Comparison of ENCODE assay signal across 8 mouse cellular contexts in the genomic region with DNA sequence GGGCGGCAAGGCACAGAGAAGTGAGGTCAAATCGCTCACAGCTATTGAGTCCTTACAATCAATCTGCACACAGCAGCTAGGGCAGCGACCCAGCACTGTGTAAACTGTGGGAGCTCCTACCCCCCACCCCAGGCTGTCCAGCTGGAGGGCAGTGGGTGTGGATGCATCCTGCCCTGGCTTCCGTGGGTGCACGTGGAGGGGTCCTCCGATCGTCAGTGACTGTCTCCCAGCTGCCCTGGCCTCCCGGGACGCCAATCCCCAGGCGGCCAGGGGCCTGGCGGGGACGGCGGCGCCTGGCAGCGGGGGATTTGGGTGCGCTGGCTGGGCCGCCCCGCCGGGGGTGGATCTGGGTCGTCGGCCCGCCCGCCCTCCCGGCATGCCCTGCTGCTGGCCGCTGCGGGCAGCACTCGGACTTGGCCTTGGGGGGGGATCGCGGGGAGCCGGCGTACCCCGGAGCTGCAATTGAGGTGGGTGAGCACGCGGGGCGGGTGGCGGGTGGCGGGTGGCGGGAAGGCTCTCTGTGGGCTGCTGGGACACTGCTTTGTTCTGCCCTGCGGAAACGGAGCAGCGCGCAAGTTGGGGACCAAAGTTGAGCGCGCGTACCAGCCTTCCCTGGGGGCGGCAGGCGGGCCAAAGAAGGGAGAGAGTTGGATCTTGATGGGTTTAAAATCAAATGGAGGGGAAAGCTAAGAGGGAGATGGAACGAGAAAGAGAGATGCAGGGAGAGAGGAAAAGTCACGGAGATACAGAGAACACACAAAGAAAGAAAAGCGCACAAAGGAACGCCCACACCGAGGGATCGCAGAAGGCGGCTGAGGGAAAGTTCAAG. TPM values are rescaled to one million over a fixed set of nuclear protein-coding genes. Genes with fewer than 3 reads are reported as not detected.
DNase-seq lines count a peak whose midpoint lies in the region; ATAC-seq and TF ChIP-seq lines count a peak whose summit lies in the region.

Gene Tmem98 (plus strand): TSS at position 183 of the 829 bp plus-strand sequence.

- no peak within 1 kb of the TSS for H3K27ac ChIP-seq in ES-Bruce4 (ENCODE audit: insufficient read depth, low read length)
- H3K27ac ChIP-seq in embryonic facial prominence, embryonic 12.5 days = peak within 1 kb of the TSS; percentile 94
- peak within 1 kb of the TSS; percentile 83 for H3K27ac ChIP-seq in heart, embryonic 16.5 days (ENCODE audit: low read length)
- H3K27ac ChIP-seq in stomach, postnatal 0 days (replicated peaks) = peak within 1 kb of the TSS; percentile 89

- TF ChIP-seq POLR2A in ES-Bruce4 (IDR thresholded peaks at IDR 0.05; ENCODE audit: insufficient read depth, low read length) = no peak

- H3K4me1 ChIP-seq in ES-Bruce4 (ENCODE audit: control insufficient read depth, insufficient read depth, low read length) = peaks cover 5% of the 10 kb centered on the region
- peaks cover 24% of the 10 kb centered on the region for H3K4me1 ChIP-seq in embryonic facial prominence, embryonic 12.5 days
- H3K4me1 ChIP-seq in heart, embryonic 16.5 days (ENCODE audit: control insufficient read depth, insufficient read depth, low read length) = peaks cover 12% of the 10 kb centered on the region
- peaks cover 3% of the 10 kb centered on the region; the same call in 1 of the 2 replicates for H3K4me1 ChIP-seq in stomach, postnatal 0 days (replicated peaks; ENCODE audit: control insufficient read depth, insufficient read depth)

- no peaks in the 10 kb centered on the region for H3K27me3 ChIP-seq in ES-Bruce4 (ENCODE audit: control insufficient read depth, insufficient read depth, low read length, poor library complexity, severe bottlenecking)
- no peaks in the 10 kb centered on the region for H3K27me3 ChIP-seq in embryonic facial prominence, embryonic 12.5 days
- no peaks in the 10 kb centered on the region for H3K27me3 ChIP-seq in heart, embryonic 16.5 days (ENCODE audit: control insufficient read depth, insufficient read depth, low read length)
- no peaks in the 10 kb centered on the region for H3K27me3 ChIP-seq in stomach, postnatal 0 days (ENCODE audit: control insufficient read depth, insufficient read depth, low read length)

- peak within 1 kb of the TSS; percentile 84 for H3K4me2 ChIP-seq in embryonic facial prominence, embryonic 12.5 days (replicated peaks)
- peak within 1 kb of the TSS; percentile 84 for H3K4me2 ChIP-seq in heart, embryonic 16.5 days (ENCODE audit: low read depth, low read length)
- peak within 1 kb of the TSS; percentile 95 for H3K4me2 ChIP-seq in stomach, postnatal 0 days (replicated peaks; ENCODE audit: low read depth)

- H3K9ac ChIP-seq in ES-Bruce4 (ENCODE audit: low read depth, poor library complexity, severe bottlenecking) = peak within 1 kb of the TSS; percentile 93
- H3K9ac ChIP-seq in embryonic facial prominence, embryonic 12.5 days = peak within 1 kb of the TSS; percentile 94
- H3K9ac ChIP-seq in heart, embryonic 16.5 days (ENCODE audit: low read length) = peak within 1 kb of the TSS; percentile 82
- peak within 1 kb of the TSS; percentile 72 for H3K9ac ChIP-seq in stomach, postnatal 0 days (ENCODE audit: low read length)

- peak; percentile 33 for DNase-seq in R1 (ENCODE audit: low read depth, low spot score)
- peak; percentile 42 to 69 for DNase-seq in layer of hippocampus, adult 8-10 months (ENCODE audit: low spot score in 2 of 2)
- DNase-seq in lung, postnatal 4 days = peak; percentile 66 to 80
- peak; percentile 81 for DNase-seq in stomach, postnatal 0 days (ENCODE audit: low spot score)
- DNase-seq in spleen, adult 18-20 months = no peak

- under 1% methylated on average over 37 of the region's 54 CpGs for WGBS in embryonic facial prominence, embryonic 12.5 days
- WGBS in heart, embryonic 16.5 days = 1% methylated on average over 48 of the region's 54 CpGs
- WGBS in stomach, postnatal 0 days = 1% methylated on average over 37 of the region's 54 CpGs

- TF ChIP-seq CTCF in ES-Bruce4 (IDR thresholded peaks at IDR 0.05; ENCODE audit: low read depth, low read length) = no peak
- no peak for TF ChIP-seq CTCF in stomach, postnatal 0 days (IDR thresholded peaks at IDR 0.05; ENCODE audit: low read depth)

- TF ChIP-seq EP300 in ES-Bruce4 (IDR thresholded peaks at IDR 0.05; ENCODE audit: insufficient read depth, low read depth, low read length) = no peak
- no peak for TF ChIP-seq EP300 in stomach, postnatal 0 days (optimal IDR thresholded peaks at IDR 0.05)

- H3K9me3 ChIP-seq in ES-Bruce4 (replicated peaks; ENCODE audit: control insufficient read depth, insufficient read depth, low read length, poor library complexity, severe bottlenecking) = no peaks in the 10 kb centered on the region
- no peaks in the 10 kb centered on the region for H3K9me3 ChIP-seq in embryonic facial prominence, embryonic 12.5 days
- no peaks in the 10 kb centered on the region for H3K9me3 ChIP-seq in heart, embryonic 16.5 days (replicated peaks; ENCODE audit: control insufficient read depth, low read length)
- no peaks in the 10 kb centered on the region for H3K9me3 ChIP-seq in stomach, postnatal 0 days (ENCODE audit: control insufficient read depth, low read length)

- no peaks in the 10 kb centered on the region; the same call in 1 of the 2 replicates for H3K36me3 ChIP-seq in ES-Bruce4 (ENCODE audit: control insufficient read depth, insufficient read depth, low read length, poor library complexity, severe bottlenecking)
- peaks cover 25% of the 10 kb centered on the region for H3K36me3 ChIP-seq in embryonic facial prominence, embryonic 12.5 days
- peaks cover 12% of the 10 kb centered on the region for H3K36me3 ChIP-seq in heart, embryonic 16.5 days (ENCODE audit: control insufficient read depth, insufficient read depth)
- H3K36me3 ChIP-seq in stomach, postnatal 0 days (ENCODE audit: control insufficient read depth, insufficient read depth, low read length) = no peaks in the 10 kb centered on the region

- peak; percentile 64; the same call in 1 of the 2 replicates for ATAC-seq in embryonic facial prominence, embryonic 12.5 days (ENCODE audit: insufficient number of reproducible peaks, insufficient read depth, low FRiP score, low TSS enrichment)
- peak; percentile 82 for ATAC-seq in heart, embryonic 16.5 days (replicated peaks; ENCODE audit: extremely low read depth, insufficient read depth, low FRiP score)
- peak; percentile 75 for ATAC-seq in stomach, postnatal 0 days (ENCODE audit: low FRiP score, low TSS enrichment)

- peak within 1 kb of the TSS; percentile 91 for H3K4me3 ChIP-seq in ES-Bruce4 (ENCODE audit: low read depth, low read length)
- H3K4me3 ChIP-seq in embryonic facial prominence, embryonic 12.5 days = peak within 1 kb of the TSS; percentile 62
- peak within 1 kb of the TSS; percentile 58 for H3K4me3 ChIP-seq in heart, embryonic 16.5 days (ENCODE audit: low read length)
- H3K4me3 ChIP-seq in stomach, postnatal 0 days (ENCODE audit: low read depth, low read length) = peak within 1 kb of the TSS; percentile 53

RNA-seq across cellular contexts. Expression of gene Tmem98, which starts in this region (rescaled TPM):
- polyA plus RNA-seq in ES-Bruce4 (2011; ENCODE audit: insufficient read depth, insufficient read length, low read depth, missing spikeins) = 13.1 and 16.8 TPM in 2 replicates
- 120 and 124 TPM in 2 replicates for polyA plus RNA-seq in embryonic facial prominence, embryonic 12.5 days (2016; fragmentation: Nextera tagmentation; extraction: Ambion mirVana)
- polyA plus RNA-seq in heart, embryonic 16.5 days (2015; fragmentation: Nextera tagmentation; extraction: Ambion mirVana) = 83.0 and 83.5 TPM in 2 replicates
- total RNA-seq in layer of hippocampus, adult 8-10 months (2022) = 10 to 100 TPM; 10.4 to 14.4 (median 12.2) TPM
- polyA plus RNA-seq in stomach, postnatal 0 days (2015; fragmentation: Nextera tagmentation; extraction: Ambion mirVana) = 126 and 129 TPM in 2 replicates

Comparison
In these comparisons a context has a peak if more than half of its experiments do, and no peak if none do; other contexts are left out.
1. DNase-seq: peak in R1 (single experiment), layer of hippocampus, adult 8-10 months (2 of 2), lung, postnatal 4 days (2 of 2) and stomach, postnatal 0 days (single experiment); none in spleen, adult 18-20 months (0 of 2).
2. Peak in every context shown above with its lines, with median percentiles within 50 percentile points of each other: H3K4me3 ChIP-seq, H3K9ac ChIP-seq, ATAC-seq and H3K4me2 ChIP-seq.